Mouse (Mus musculus): ENCODE measurements at regions not wholly inside any gene's neighbourhood (a gene's known extent, or its start where the extent isn't known, plus 50 kb on each side); places are given as distances from the start of the nearest gene placed in this dataset.

DNA sequence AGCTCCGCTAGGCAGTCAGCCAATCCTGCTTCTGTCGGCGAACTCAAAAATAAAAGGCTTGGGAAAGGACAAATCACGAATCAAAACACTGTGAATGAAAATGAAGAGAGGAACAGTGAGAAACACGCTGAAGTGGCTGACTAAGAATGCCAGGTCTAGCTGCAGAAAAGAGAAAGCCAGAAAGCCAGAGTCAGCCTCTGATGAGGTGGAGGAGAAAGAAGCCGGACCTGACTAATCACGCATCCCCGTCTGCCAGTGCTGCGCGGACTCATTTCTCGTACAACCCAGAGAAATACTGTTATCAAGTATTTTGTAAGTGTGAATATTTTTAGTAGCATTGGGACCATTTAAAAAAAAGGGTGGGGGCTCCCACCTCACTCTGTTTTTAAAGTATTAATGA is 201.6 kb downstream of the Wdr20rt start:
- in situ Hi-C loops (cut with MboI; ENCODE audit: low pct_ligation_motif_present, low pct_unique_long_range_greater_than_20kb, low sequenced_read_pairs), result no loop called here
- no peak overlapping the region for H3K9ac ChIP-seq (ENCODE audit: insufficient read depth, low read depth)
- TF ChIP-seq MAX (IDR thresholded peaks at IDR 0.05; ENCODE audit: low read length) (no peak), NELFE (IDR thresholded peaks at IDR 0.05; ENCODE audit: low read depth, low read length) (no peak), MEF2A (IDR thresholded peaks at IDR 0.05; ENCODE audit: borderline replicate concordance, low read depth, low read length) (no peak), CTCF (conservative IDR thresholded peaks at IDR 0.05 in 1 of 2, IDR thresholded peaks at IDR 0.05 in 1 of 2; ENCODE audit: low read depth in 2 of 2, low read length in 2 of 2) (no peak), RCOR1 (conservative IDR thresholded peaks at IDR 0.05; ENCODE audit: low read depth, low read length) (no peak), JUND (conservative IDR thresholded peaks at IDR 0.05; ENCODE audit: low read depth, low read length) (no peak), ZMIZ1 (IDR thresholded peaks at IDR 0.05; ENCODE audit: low read depth, low read length) (no peak), ZNF384 (IDR thresholded peaks at IDR 0.05; ENCODE audit: low read depth, low read length) (no peak), ZC3H11A (IDR thresholded peaks at IDR 0.05; ENCODE audit: low read depth, low read length) (no peak), MAFK (IDR thresholded peaks at IDR 0.05; ENCODE audit: insufficient replicate concordance, low read length) (no peak), ETS1 (conservative IDR thresholded peaks at IDR 0.05; ENCODE audit: low read depth, low read length) (no peak), ZKSCAN1 (IDR thresholded peaks at IDR 0.05; ENCODE audit: borderline replicate concordance, low read depth, low read length) (no peak), TBP (conservative IDR thresholded peaks at IDR 0.05; ENCODE audit: low read depth, low read length) (no peak), SMC3 (IDR thresholded peaks at IDR 0.05; ENCODE audit: low read depth, low read length) (no peak), BHLHE40 (IDR thresholded peaks at IDR 0.05; ENCODE audit: low read depth, low read length) (no peak), RAD21 (IDR thresholded peaks at IDR 0.05; ENCODE audit: low read depth, low read length) (no peak), MYC (IDR thresholded peaks at IDR 0.05; ENCODE audit: low read depth, low read length) (no peak)
- H3K9me3 ChIP-seq (replicated peaks; ENCODE audit: low read length), result no peaks in the 10 kb centered on the region
- no peaks in the 10 kb centered on the region for H3K4me1 ChIP-seq (ENCODE audit: control insufficient read depth in 1 of 2, insufficient read depth in 2 of 2)
- no peak for DNase-seq (ENCODE audit: extremely low read depth)
- H3K27me3 ChIP-seq (replicated peaks), result no peaks in the 10 kb centered on the region
- no peak overlapping the region for H3K27ac ChIP-seq (ENCODE audit: insufficient read depth, low read depth)
- H3K4me2 ChIP-seq (ENCODE audit: insufficient read depth, low read depth, poor library complexity, severe bottlenecking), result no peak overlapping the region
- H3K79me2 ChIP-seq (replicated peaks; ENCODE audit: control insufficient read depth, extremely low read depth, insufficient read depth, poor library complexity, severe bottlenecking), result no peaks in the 10 kb centered on the region
- dilution Hi-C loops (cut with MboI; ENCODE audit: extremely low pct_ligation_motif_present, extremely low pct_unique_long_range_greater_than_20kb, low sequenced_read_pairs), result no loop called here
- H3K4me3 ChIP-seq (replicated peaks in 1 of 3; ENCODE audit: low read depth in 2 of 3, low read length in 2 of 3, poor library complexity in 1 of 3), result no peak overlapping the region
- no peaks in the 10 kb centered on the region for H3K36me3 ChIP-seq (replicated peaks in 1 of 2; ENCODE audit: control insufficient read depth in 1 of 2, insufficient read depth in 1 of 2, low read length in 1 of 2)

DNA sequence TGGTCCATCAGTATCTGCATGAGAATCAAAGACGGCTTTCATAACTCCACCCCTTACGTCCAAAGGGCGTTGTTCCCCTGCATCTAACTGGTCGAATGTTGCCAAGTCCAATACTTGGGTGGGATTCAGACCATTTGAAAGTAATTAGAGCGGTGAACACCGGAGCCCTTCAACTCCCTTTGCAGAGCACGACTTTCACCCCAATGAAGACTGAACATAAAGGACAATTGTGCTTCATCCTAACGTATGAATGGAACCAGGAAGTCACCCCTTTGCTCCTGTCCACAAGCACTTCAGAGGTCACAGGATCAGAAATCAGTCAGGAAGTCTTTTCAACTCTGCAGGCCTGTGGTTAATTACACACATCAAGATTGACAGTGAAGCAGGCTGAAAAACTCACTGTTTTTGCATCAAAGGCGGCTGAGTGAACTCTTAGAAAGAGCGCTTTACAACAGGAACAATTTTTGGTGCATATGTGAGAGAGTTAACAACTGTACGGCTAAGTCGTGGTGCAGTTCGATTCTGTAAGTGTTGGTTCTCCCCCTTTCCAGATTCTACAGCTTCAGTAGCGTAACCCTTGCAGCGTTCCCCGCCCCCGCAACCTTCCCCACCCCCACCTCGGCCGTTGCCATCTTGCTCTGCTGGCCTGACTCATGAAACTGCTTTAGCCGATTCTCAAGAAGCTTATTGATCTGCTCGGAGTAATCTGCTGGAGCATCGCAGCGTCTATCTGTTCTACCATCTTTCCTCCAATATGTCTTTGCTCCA is 203.1 kb downstream of the Wdr20rt start:
- in situ Hi-C loops (cut with MboI; ENCODE audit: low pct_ligation_motif_present, low pct_unique_long_range_greater_than_20kb, low sequenced_read_pairs) (no loop called here), dilution Hi-C loops (cut with MboI; ENCODE audit: extremely low pct_ligation_motif_present, extremely low pct_unique_long_range_greater_than_20kb, low sequenced_read_pairs) (no loop called here)
- TF ChIP-seq POLR2A (IDR thresholded peaks at IDR 0.05; ENCODE audit: low read depth, low read length) (no peak), RCOR1 (conservative IDR thresholded peaks at IDR 0.05; ENCODE audit: low read depth, low read length) (no peak), SMC3 (IDR thresholded peaks at IDR 0.05; ENCODE audit: low read depth, low read length) (no peak), USF1 (IDR thresholded peaks at IDR 0.05; ENCODE audit: low read depth, low read length) (no peak), MAZ (IDR thresholded peaks at IDR 0.05; ENCODE audit: low read depth, low read length) (no peak), JUN (IDR thresholded peaks at IDR 0.05; ENCODE audit: insufficient read depth, low read depth, low read length) (no peak), HCFC1 (IDR thresholded peaks at IDR 0.05; ENCODE audit: low read depth, low read length) (no peak), CHD1 (IDR thresholded peaks at IDR 0.05; ENCODE audit: low read depth, low read length) (no peak), KAT2A (IDR thresholded peaks at IDR 0.05; ENCODE audit: insufficient replicate concordance, low read length) (no peak), ZNF384 (IDR thresholded peaks at IDR 0.05; ENCODE audit: low read depth, low read length) (no peak), GABPA (IDR thresholded peaks at IDR 0.05; ENCODE audit: insufficient replicate concordance, low read depth, low read length) (no peak), ELF1 (IDR thresholded peaks at IDR 0.05; ENCODE audit: low read depth, low read length) (no peak), ZKSCAN1 (IDR thresholded peaks at IDR 0.05; ENCODE audit: borderline replicate concordance, low read depth, low read length) (no peak)
- no peaks in the 10 kb centered on the region for H3K27me3 ChIP-seq (replicated peaks)
- no peak overlapping the region for H3K4me3 ChIP-seq (replicated peaks in 1 of 3; ENCODE audit: low read depth in 2 of 3, low read length in 2 of 3, poor library complexity in 1 of 3)
- no peak overlapping the region for H3K27ac ChIP-seq (ENCODE audit: insufficient read depth, low read depth)
- H3K9ac ChIP-seq (ENCODE audit: insufficient read depth, low read depth), result no peak overlapping the region
- H3K4me1 ChIP-seq (ENCODE audit: control insufficient read depth in 1 of 2, insufficient read depth in 2 of 2), result no peaks in the 10 kb centered on the region
- H3K36me3 ChIP-seq (replicated peaks in 1 of 2; ENCODE audit: control insufficient read depth in 1 of 2, insufficient read depth in 1 of 2, low read length in 1 of 2), result no peaks in the 10 kb centered on the region
- H3K4me2 ChIP-seq (ENCODE audit: insufficient read depth, low read depth, poor library complexity, severe bottlenecking), result no peak overlapping the region
- DNase-seq (ENCODE audit: extremely low read depth), result no peak
- H3K79me2 ChIP-seq (replicated peaks; ENCODE audit: control insufficient read depth, extremely low read depth, insufficient read depth, poor library complexity, severe bottlenecking), result no peaks in the 10 kb centered on the region
- H3K9me3 ChIP-seq (replicated peaks; ENCODE audit: low read length), result no peaks in the 10 kb centered on the region

Measured in CH12.LX (cell line).